Mouse (Mus musculus) intestine, postnatal 0 days (tissue): ENCODE results near the gene Ccng2. TPM values are rescaled to one million over a fixed set of nuclear protein-coding genes. Genes with fewer than 3 reads are reported as not detected.

Experiments
- ATAC-seq: fragments of 200-750 bp; cut with Nextera tagmentation; 2 replicates; pipeline ENCODE4 v1.8.0; 2017; ENCODE audit warnings: mild to moderate bottlenecking, moderate TSS enrichment, moderate library complexity
- H3K27ac ChIP-seq: fragments of 300-500 bp; sonication (generic); 2 replicates; pipeline ENCODE4 v1.5.1; 2014; ENCODE audit warnings: mild to moderate bottlenecking, low read depth, low read length, moderate library complexity
- H3K27me3 ChIP-seq: fragments of 300-500 bp; sonication (generic); replicated peaks from 2 replicates; pipeline ENCODE4 v1.6.1; 2014; ENCODE audit warnings: low read length, mixed read lengths; ENCODE audit not compliant: control insufficient read depth, insufficient read depth
- H3K36me3 ChIP-seq: fragments of 300-500 bp; sonication (generic); 2 replicates; pipeline ENCODE4 v1.6.1; 2014; ENCODE audit warnings: mild to moderate bottlenecking, moderate library complexity; ENCODE audit not compliant: control insufficient read depth, insufficient read depth
- H3K4me1 ChIP-seq: fragments of 300-500 bp; sonication (generic); replicated peaks from 2 replicates; pipeline ENCODE4 v1.6.1; 2014; ENCODE audit warnings: antibody characterized with exemption, low read length, mixed read lengths; ENCODE audit not compliant: control insufficient read depth, insufficient read depth
- H3K4me2 ChIP-seq: fragments of 300-500 bp; sonication (generic); replicated peaks from 2 replicates; pipeline ENCODE4 v1.6.1; 2014; ENCODE audit warnings: low read depth, mild to moderate bottlenecking, moderate library complexity
- H3K4me3 ChIP-seq: fragments of 300-500 bp; sonication (generic); 2 replicates; pipeline ENCODE4 v1.5.1; 2014; ENCODE audit warnings: low read depth, low read length
- H3K9ac ChIP-seq: fragments of 300-500 bp; sonication (generic); 2 replicates; pipeline ENCODE4 v1.6.1; 2014; ENCODE audit warnings: mild to moderate bottlenecking, low read depth, low read length
- H3K9me3 ChIP-seq: fragments of 300-500 bp; sonication (generic); 2 replicates; pipeline ENCODE4 v1.6.1; 2016; ENCODE audit warnings: mixed run types; ENCODE audit not compliant: control insufficient read depth
- CTCF ChIP-seq: sonication (generic); IDR thresholded peaks from 2 replicates; pipeline ENCODE4 v1.5.1; 2016; ENCODE audit warnings: low read depth, mild to moderate bottlenecking, control low read depth, antibody characterized with exemption, moderate library complexity
- WGBS: fragments of 180-500 bp; shearing (Covaris S2); extraction: QIAGEN DNeasy Blood & Tissue Kit; methylation state at CpG from one replicate; pipeline ENCODE4 v1.1.7; 2014; 5-methylcytosine and 5-hydroxymethylcytosine counted together
- polyA plus RNA-seq: library from polyadenylated mRNA; unstranded; fragments of >200 nt; fragmentation: Nextera tagmentation; extraction: Ambion mirVana; gene quantifications from 2 replicates; pipeline ENCODE4 v1.2.1, GENCODE M21; 2015

Gene Ccng2
- polyA plus RNA-seq: 28.0 and 34.5 TPM in 2 replicates

GRCm38 (mm10) chr5:93266883-93267704 lies at the start of gene Ccng2:
Gene Ccng2 (plus strand): TSS chr5:93267257.
- Histone ChIP-seq H3K4me3 (peak within 1 kb of the TSS; percentile 100), H3K36me3 (peaks cover 14% of the 10 kb centered on the region), H3K27ac (peak within 1 kb of the TSS; percentile 96), H3K27me3 (no peaks in the 10 kb centered on the region), H3K9ac (peak within 1 kb of the TSS; percentile 96), H3K4me1 (peaks cover 2% of the 10 kb centered on the region; the same call in 1 of the 2 replicates), H3K9me3 (no peaks in the 10 kb centered on the region), H3K4me2 (peak within 1 kb of the TSS; percentile 72)
- WGBS: under 1% methylated on average over 54 of the region's 54 CpGs
- peak; percentile 93 for ATAC-seq
- peak; percentile 44; the same call in 1 of the 2 replicates for TF ChIP-seq CTCF

GRCm38 (mm10) chr5:93218375-93218774 lies 48.7 kb upstream of the Ccng2 start:
- Histone ChIP-seq H3K27me3 (no peaks in the 10 kb centered on the region), H3K36me3 (no peaks in the 10 kb centered on the region), H3K4me1 (no peaks in the 10 kb centered on the region), H3K4me3 (no peak overlapping the region), H3K9ac (no peak overlapping the region), H3K27ac (no peak overlapping the region), H3K9me3 (no peaks in the 10 kb centered on the region), H3K4me2 (no peak overlapping the region)
- ATAC-seq: no peak
- no peak for TF ChIP-seq CTCF
- 92% methylated on average over 3 of the region's 3 CpGs for WGBS

- ATAC-seq: no peak
- Histone ChIP-seq H3K9ac (no peak overlapping the region), H3K4me1 (no peaks in the 10 kb centered on the region), H3K4me3 (no peak overlapping the region), H3K9me3 (no peaks in the 10 kb centered on the region), H3K4me2 (no peak overlapping the region), H3K27ac (no peak overlapping the region), H3K27me3 (no peaks in the 10 kb centered on the region), H3K36me3 (no peaks in the 10 kb centered on the region)
- no peak for TF ChIP-seq CTCF
- WGBS: 51% methylated on average over 3 of the region's 3 CpGs
These were observed 45.4 kb upstream of the Ccng2 start for GRCm38 (mm10) chr5:93221661-93222060.

- ATAC-seq: no peak
- H3K9ac ChIP-seq: no peak overlapping the region
- no peak overlapping the region for H3K27ac ChIP-seq
- no peaks in the 10 kb centered on the region for H3K4me1 ChIP-seq
- H3K27me3 ChIP-seq: no peaks in the 10 kb centered on the region
- no peak overlapping the region for H3K4me2 ChIP-seq
- no peak for TF ChIP-seq CTCF
- no peak overlapping the region for H3K4me3 ChIP-seq
- H3K36me3 ChIP-seq: no peaks in the 10 kb centered on the region
- 73% methylated on average over 2 of the region's 2 CpGs for WGBS
- H3K9me3 ChIP-seq: no peaks in the 10 kb centered on the region
These were observed 42.5 kb upstream of the Ccng2 start for GRCm38 (mm10) chr5:93224549-93224948.

GRCm38 (mm10) chr5:93227157-93227556 lies 39.9 kb upstream of the Ccng2 start:
- H3K4me2 ChIP-seq: no peak overlapping the region
- H3K27me3 ChIP-seq: no peaks in the 10 kb centered on the region
- no peak for ATAC-seq
- no peak for TF ChIP-seq CTCF
- H3K4me1 ChIP-seq: no peaks in the 10 kb centered on the region
- no peak overlapping the region for H3K27ac ChIP-seq
- H3K9me3 ChIP-seq: no peaks in the 10 kb centered on the region
- 64% methylated on average over 3 of the region's 3 CpGs for WGBS
- H3K9ac ChIP-seq: no peak overlapping the region
- H3K36me3 ChIP-seq: no peaks in the 10 kb centered on the region
- H3K4me3 ChIP-seq: no peak overlapping the region

- H3K9me3 ChIP-seq: no peaks in the 10 kb centered on the region
- H3K27me3 ChIP-seq: no peaks in the 10 kb centered on the region
- no peak overlapping the region for H3K4me3 ChIP-seq
- no peak for TF ChIP-seq CTCF
- H3K4me1 ChIP-seq: no peaks in the 10 kb centered on the region
- H3K36me3 ChIP-seq: no peaks in the 10 kb centered on the region
- 82% methylated on average over 2 of the region's 2 CpGs for WGBS
- no peak overlapping the region for H3K27ac ChIP-seq
- no peak overlapping the region for H3K4me2 ChIP-seq
- ATAC-seq: no peak
- H3K9ac ChIP-seq: no peak overlapping the region
These were observed 37.5 kb upstream of the Ccng2 start for GRCm38 (mm10) chr5:93229527-93229926.
